Mouse (Mus musculus) erythroblast, adult 5-6 weeks (primary cell): ENCODE results near the gene 9530053A07Rik. TPM values are rescaled to one million over a fixed set of nuclear protein-coding genes. Genes with fewer than 3 reads are reported as not detected.

ENCODE experiments used
- ATAC-seq: replicated peaks from 2 replicates; pipeline ENCODE4 v1.8.0; 2016; ENCODE audit warnings: moderate number of reproducible peaks, mild to moderate bottlenecking, moderate TSS enrichment, inconsistent platforms; ENCODE audit not compliant: poor library complexity, low FRiP score, severe bottlenecking
- total RNA-seq, 2 experiments: library from RNA; stranded (forward) in 1 of 2; stranded (reverse) in 1 of 2; fragments of 150-400 nt in 1 of 2; fragments of 200-764, 138-1000 nt in 1 of 2; gene quantifications; 2 replicates each; pipeline versions ENCODE4 v1.2.3 to v1.2.4; 2015 to 2017; ENCODE audit warnings: low replicate concordance in 2 of 2

The 9530053A07Rik gene
- total RNA-seq, 2 experiments from 2014 or later, result not detected

DNA sequence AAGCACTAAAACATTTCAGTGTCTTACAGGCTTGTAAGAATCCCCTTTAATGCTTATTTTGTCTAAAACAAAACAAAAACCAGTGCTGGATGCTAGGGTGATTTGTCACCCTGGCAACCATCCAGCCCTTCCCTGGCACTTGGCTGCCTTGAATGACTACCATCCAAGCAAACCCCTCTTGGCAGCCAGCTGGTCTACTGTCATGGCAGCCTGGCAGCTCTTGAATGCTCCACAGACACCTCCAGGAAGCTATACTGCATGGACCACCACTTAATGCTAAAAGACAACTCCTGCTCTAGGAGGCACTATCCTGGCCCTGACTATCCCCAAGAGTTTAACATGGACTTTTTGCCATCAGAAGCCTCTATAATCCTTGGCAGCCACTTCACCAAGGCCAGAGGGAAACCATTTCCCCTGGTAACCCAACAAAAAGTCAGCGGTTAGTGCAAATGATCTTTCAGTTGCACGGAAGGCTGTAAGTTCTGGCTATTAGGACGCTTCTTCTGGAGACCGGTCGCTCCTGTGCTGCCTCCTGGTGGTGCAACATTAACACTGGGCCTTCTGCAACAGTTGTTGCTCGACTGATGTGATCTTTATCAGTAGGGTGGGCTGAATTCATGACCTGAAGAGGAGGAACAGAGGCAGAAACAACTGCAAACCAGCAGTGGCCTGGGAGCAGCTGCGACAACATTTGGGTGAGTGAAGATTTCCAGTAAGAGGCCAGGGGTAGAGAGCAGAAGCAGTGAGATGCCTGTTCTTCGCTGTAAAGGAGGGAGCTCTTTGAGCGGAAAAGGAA is 39.3 kb downstream of the 9530053A07Rik start:
- peak; percentile 84 for ATAC-seq

DNA sequence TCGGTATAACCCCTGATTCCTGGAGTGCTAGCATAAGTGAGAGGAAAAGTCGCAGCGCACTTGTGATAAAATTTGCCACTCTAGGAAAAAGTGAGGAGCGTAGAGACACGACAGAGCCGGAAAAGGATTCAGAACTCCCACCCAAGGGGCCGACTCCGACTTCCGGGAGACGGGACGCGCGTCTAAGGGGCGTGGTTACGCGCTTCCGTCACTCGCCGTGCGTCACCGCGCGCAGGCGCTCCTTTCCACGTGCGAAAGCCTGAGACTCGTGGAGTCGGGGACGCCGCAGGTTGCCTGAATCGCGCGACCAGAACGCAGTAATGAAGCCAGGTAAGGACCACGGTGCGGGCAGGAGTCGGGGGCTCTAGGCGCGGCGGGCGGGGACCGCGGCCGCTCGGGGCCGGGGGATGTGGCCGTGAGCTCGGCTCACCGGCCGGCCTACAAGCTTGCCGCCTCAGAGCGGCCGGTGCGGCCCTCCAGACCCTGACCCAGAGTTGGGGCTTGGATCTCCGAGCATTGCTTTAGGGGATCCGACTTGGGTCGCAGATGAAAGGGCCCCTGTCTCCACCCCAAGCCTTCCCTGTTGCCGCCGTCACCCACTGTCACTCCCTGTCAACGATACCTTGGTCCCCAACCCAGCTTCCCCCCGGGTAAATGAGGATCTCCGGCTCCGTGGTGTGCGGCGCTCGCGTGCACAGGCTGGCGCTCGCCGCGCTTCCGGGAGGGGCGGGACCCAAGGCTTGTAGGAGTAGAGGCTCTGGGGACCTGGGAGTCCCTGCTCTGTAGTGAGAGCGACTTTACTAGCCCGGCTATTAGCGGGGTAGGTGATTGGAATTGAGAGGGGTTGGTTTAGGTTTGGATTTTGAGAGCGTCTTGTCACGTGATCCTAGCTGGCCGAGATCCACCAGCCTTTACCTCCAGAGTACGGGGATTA is 40.5 kb downstream of the 9530053A07Rik start, which contains the start of gene Fbl:
Gene Fbl (plus strand): TSS at position 222 of the 934 bp plus-strand sequence.
- ATAC-seq, result peak; percentile 92

GRCm38 (mm10) chr7:28175358-28175757 is 46.1 kb downstream of the 9530053A07Rik start:
- no peak for ATAC-seq

GRCm38 (mm10) chr7:28179228-28179627 is 50.0 kb downstream of the 9530053A07Rik start, which contains the start of gene Dyrk1b:
TSS of gene Dyrk1b (plus strand) at chr7:28179469.
- peak; percentile 89 for ATAC-seq

DNA sequence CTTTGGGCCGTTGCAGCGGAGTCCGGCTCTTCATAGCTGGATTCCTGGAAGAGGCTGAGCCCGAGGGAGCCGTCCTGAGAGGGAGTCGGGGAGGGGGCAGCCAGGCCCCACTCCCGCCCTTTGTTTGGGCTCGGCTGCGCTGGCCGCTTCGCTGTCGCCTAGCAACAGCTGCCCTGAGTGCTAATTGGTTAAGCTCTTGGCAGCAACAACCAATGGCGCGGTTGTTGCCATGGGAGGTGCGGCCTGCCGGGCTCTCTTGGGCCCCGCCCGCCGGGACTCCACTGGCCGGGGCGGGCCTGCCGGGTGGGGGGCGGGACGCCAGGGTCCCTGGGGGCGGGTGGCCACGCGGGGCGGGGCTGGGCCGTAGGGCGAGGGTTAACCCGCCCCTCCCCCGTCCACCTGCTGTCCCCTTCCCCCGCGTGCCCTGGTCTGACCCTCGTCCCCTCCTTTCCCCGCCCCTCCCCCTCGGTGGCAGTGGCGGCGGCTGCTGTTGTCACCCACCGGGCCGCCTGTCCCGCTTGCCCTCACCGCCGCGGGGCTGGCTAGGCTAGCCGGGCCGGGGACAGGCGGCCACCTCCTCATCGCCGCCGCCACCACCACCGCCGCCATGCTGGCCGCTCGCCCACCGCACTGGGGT is 50.6 kb downstream of the 9530053A07Rik start:
- peak; percentile 91 for ATAC-seq

- peak; percentile 56 for ATAC-seq
Observed at GRCm38 (mm10) chr7:28180890-28181289, 51.6 kb downstream of the 9530053A07Rik start.

GRCm38 (mm10) chr7:28181376-28181775 is 52.1 kb downstream of the 9530053A07Rik start:
- ATAC-seq, result no peak

DNA sequence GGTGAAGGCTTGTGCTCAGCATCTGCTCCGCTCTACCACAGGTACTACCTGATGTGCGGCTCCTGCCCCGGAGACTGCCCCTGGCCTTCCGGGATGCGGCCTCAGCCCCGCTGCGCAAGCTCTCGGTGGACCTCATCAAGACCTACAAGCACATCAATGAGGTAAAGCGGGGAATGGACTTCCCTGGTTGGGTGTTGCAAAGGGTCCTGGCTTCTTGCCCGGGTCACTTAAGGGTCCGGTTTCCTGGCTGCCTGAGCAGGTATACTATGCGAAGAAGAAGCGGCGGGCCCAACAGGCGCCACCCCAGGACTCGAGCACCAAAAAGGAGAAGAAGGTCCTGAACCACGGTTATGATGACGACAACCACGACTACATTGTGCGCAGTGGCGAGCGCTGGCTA is 53.1 kb downstream of the 9530053A07Rik start:
- no peak for ATAC-seq

- no peak for ATAC-seq
Observed at GRCm38 (mm10) chr7:28185884-28186283, 56.6 kb downstream of the 9530053A07Rik start.

DNA sequence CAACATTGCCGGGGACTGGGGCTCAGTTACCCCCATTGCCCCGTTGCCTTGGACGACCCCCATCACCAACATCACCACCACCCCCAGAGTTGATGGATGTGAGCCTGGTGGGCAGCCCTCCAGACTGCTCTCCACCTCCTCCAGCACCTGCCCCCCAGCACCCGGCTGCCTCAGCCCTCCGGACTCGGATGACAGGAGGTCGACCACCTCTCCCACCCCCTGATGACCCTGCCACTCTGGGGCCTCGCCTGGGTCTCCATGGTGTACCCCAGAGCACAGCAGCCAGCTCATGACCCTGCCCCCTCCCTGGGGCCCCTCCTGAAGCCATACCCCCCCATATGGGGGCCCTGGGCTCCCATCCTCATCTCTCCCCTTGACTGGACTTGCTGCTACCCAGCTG is 57.4 kb downstream of the 9530053A07Rik start:
- no peak for ATAC-seq

DNA sequence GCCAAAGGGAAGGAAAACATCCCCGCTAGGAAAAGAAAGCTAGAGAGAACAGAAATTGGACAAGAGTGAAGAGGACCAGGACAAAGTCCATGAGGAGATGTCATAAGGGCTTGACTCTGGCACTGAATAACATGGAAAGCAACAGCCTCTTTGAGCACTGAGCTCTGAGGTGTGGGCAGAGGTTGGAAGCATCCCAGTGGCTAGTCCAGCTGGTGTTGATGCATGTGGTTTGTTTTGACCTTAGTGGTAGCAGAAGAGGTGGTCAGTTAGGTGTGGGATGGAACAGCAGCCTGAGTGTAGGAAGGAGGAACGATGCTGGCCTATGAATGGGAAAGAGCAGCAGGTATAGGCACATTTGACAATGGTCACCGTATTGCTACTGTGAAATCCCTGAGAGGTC is 62.2 kb downstream of the 9530053A07Rik start:
- ATAC-seq, result no peak

DNA sequence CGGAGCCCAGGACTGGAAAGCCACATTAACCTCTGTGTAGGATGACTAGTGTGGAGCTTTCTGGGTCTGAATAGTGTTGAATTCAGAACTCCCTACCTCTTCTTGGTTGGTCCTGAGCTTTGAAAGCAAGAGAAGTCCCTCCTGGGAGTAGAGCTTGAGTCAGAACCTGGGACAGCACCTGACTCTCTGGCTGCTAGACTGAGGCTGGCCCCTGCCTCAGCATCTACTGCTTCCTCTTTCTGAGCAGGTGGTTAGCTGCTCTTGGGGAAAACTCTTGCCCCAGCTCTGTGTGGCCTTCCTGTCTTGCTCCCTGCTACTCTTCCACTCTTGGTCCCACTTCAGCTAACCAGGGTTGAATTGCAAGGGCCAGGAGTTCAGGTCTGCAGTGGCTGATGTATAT is 62.6 kb downstream of the 9530053A07Rik start:
- no peak for ATAC-seq

- ATAC-seq, result no peak
Observed at GRCm38 (mm10) chr7:28195414-28196098, 66.3 kb downstream of the 9530053A07Rik start.

DNA sequence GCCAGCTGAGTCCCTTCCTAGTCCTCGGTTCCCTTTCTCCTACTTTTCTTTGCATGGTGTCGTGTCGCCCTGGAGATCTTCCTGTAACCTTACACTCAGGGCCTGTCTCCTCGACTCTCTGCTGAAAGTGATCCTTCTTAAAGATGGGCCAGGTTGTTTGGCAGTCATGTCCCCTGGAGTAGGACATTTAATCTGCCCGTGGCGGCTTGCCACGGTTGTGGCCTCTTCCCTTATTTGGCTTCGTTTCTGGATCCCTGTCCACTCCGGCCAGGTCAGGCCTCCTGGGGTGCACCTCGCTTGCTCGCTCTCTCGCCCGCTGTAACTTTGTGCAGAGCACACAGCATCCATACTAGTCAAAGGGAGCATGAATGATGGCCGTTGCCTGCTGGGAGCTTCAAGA is 67.3 kb downstream of the 9530053A07Rik start:
- no peak for ATAC-seq

GRCm38 (mm10) chr7:28199054-28199453 is 69.8 kb downstream of the 9530053A07Rik start:
- no peak for ATAC-seq

- no peak for ATAC-seq
Observed at GRCm38 (mm10) chr7:28203207-28204108, 74.2 kb downstream of the 9530053A07Rik start.

- ATAC-seq, result no peak
Observed at GRCm38 (mm10) chr7:28206044-28206600, 76.9 kb downstream of the 9530053A07Rik start.

DNA sequence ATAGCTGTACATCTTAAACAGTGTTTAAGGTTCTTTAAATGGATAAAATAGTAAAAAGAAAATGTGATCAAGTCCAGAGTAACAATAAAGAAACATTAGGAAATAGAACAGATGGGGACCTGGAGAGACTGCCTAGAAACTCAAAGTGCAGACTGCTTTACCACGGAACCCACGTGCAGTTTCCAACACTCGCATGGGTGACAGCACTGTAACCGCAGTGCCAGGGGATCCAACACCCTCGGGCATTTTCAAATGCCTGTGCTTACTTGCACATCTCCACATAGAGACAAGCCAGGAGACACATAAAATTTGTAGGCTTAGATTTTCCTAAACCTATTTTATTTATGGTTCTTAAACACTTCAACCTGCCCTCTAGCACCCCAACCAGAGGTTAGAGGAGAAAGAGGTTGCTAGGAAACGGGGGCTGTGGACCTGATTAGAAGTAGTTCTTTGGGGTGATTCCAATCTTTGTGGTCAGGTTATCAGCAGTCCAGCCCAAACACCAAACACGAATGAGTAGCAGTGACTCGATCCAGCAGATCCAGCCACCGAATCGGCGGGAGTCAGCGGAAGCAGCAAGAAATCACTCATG is 79.2 kb downstream of the 9530053A07Rik start:
- ATAC-seq, result no peak
